Mouse (Mus musculus): ENCODE measurements around the gene Dscaml1. TPM values are rescaled to one million over a fixed set of nuclear protein-coding genes. Genes with fewer than 3 reads are reported as not detected.

Gene Dscaml1
- polyA plus RNA-seq, 1 experiment from 2014 or later = 2.3 TPM

- Histone ChIP-seq H3K9me3 (no peaks in the 10 kb centered on the region), H3K4me3 (no peak overlapping the region), H3K27me3 (no peaks in the 10 kb centered on the region), H3K36me3 (no peaks in the 10 kb centered on the region), H3K4me1 (peaks cover 18% of the 10 kb centered on the region), H3K9ac (replicated peaks) (no peak overlapping the region), H3K4me2 (replicated peaks) (no peak overlapping the region), H3K27ac (replicated peaks) (peak overlapping the region; percentile 49; the same call in 1 of the 2 replicates)
- 44% methylated on average over 6 of the region's 6 CpGs for WGBS
- ATAC-seq (ENCODE audit: low FRiP score, low read depth) = peak; percentile 85
These were observed 199.5 kb downstream of the Dscaml1 start for GRCm38 (mm10) chr9:45625889-45626446.

DNA sequence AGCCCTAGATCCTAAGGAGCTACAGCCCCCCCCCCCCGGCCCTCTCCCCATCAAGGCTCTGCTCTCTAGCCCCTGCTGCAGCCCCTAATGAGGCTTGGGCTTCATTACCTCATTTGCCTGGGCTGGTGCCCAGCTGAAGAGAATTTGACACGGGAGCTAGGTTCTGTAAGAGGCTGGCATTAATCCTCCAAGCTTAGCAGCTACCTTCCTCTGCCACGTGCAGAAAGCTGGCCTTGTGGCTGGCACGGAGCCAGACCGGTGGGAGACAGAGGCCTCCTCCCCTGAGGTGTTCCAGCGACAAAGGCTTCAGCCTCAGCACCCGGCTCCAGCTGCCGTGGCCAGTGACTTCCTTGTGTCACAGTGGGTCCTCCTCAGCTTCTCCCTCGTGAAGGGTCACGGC, 206.1 kb downstream of the Dscaml1 start:
- H3K36me3 ChIP-seq = no peaks in the 10 kb centered on the region
- no peak overlapping the region for H3K9ac ChIP-seq (replicated peaks)
- peaks cover 37% of the 10 kb centered on the region for H3K4me1 ChIP-seq
- no peaks in the 10 kb centered on the region for H3K9me3 ChIP-seq
- no peak overlapping the region for H3K4me2 ChIP-seq (replicated peaks)
- WGBS = 40% methylated on average over 10 of the region's 10 CpGs
- peaks cover 4% of the 10 kb centered on the region; the same call in 1 of the 2 replicates for H3K27me3 ChIP-seq
- peak overlapping the region; percentile 76 for H3K27ac ChIP-seq (replicated peaks)
- ATAC-seq (ENCODE audit: low FRiP score, low read depth) = peak; percentile 56; the same call in 1 of the 2 replicates
- no peak overlapping the region for H3K4me3 ChIP-seq

GRCm38 (mm10) chr9:45633036-45633435, 206.6 kb downstream of the Dscaml1 start:
- WGBS = 60% methylated on average over 2 of the region's 2 CpGs
- H3K4me1 ChIP-seq = peaks cover 37% of the 10 kb centered on the region
- H3K9me3 ChIP-seq = no peaks in the 10 kb centered on the region
- H3K36me3 ChIP-seq = no peaks in the 10 kb centered on the region
- H3K4me2 ChIP-seq (replicated peaks) = no peak overlapping the region
- H3K4me3 ChIP-seq = no peak overlapping the region
- peaks cover 4% of the 10 kb centered on the region; the same call in 1 of the 2 replicates for H3K27me3 ChIP-seq
- ATAC-seq (ENCODE audit: low FRiP score, low read depth) = no peak
- H3K27ac ChIP-seq (replicated peaks) = peak overlapping the region; percentile 76
- H3K9ac ChIP-seq (replicated peaks) = no peak overlapping the region

- ATAC-seq (ENCODE audit: low FRiP score, low read depth) = no peak
- 64% methylated on average over 4 of the region's 4 CpGs for WGBS
- Histone ChIP-seq H3K4me1 (peaks cover 41% of the 10 kb centered on the region), H3K4me2 (replicated peaks) (no peak overlapping the region), H3K27me3 (peaks cover 4% of the 10 kb centered on the region; the same call in 1 of the 2 replicates), H3K9me3 (no peaks in the 10 kb centered on the region), H3K9ac (replicated peaks) (no peak overlapping the region), H3K36me3 (no peaks in the 10 kb centered on the region), H3K4me3 (no peak overlapping the region), H3K27ac (replicated peaks) (0 out of 2 replicates have a peak overlapping the region, but pooled peaks have one; percentile 3)
These were observed 208.6 kb downstream of the Dscaml1 start for GRCm38 (mm10) chr9:45634978-45635377.

DNA sequence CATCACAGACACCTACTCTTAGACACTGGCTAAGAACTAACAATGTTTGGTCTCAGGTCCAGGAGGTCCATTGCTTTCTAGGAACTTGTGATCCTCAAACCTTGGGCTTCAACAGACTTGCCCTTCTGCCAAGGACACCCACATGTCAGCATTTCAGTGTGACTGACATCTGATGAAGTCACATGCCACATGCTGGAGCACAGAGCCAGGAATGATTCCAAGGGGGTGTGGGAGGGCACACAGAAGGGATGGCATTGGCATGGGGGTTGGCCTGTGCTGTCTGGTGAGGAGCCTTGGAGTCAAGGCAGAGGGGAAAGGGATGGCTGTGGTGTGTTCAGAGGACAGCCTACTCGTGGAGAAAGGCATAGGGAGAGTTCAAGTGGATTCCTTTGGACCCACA, 210.9 kb downstream of the Dscaml1 start:
- no peaks in the 10 kb centered on the region for H3K36me3 ChIP-seq
- H3K4me3 ChIP-seq = no peak overlapping the region
- no peak overlapping the region for H3K4me2 ChIP-seq (replicated peaks)
- H3K4me1 ChIP-seq = peaks cover 33% of the 10 kb centered on the region
- H3K27me3 ChIP-seq = peaks cover 14% of the 10 kb centered on the region; the same call in 1 of the 2 replicates
- no peak overlapping the region for H3K27ac ChIP-seq (replicated peaks)
- WGBS = 62% methylated on average over 1 of the region's 1 CpGs
- ATAC-seq (ENCODE audit: low FRiP score, low read depth) = no peak
- no peak overlapping the region for H3K9ac ChIP-seq (replicated peaks)
- H3K9me3 ChIP-seq = no peaks in the 10 kb centered on the region

DNA sequence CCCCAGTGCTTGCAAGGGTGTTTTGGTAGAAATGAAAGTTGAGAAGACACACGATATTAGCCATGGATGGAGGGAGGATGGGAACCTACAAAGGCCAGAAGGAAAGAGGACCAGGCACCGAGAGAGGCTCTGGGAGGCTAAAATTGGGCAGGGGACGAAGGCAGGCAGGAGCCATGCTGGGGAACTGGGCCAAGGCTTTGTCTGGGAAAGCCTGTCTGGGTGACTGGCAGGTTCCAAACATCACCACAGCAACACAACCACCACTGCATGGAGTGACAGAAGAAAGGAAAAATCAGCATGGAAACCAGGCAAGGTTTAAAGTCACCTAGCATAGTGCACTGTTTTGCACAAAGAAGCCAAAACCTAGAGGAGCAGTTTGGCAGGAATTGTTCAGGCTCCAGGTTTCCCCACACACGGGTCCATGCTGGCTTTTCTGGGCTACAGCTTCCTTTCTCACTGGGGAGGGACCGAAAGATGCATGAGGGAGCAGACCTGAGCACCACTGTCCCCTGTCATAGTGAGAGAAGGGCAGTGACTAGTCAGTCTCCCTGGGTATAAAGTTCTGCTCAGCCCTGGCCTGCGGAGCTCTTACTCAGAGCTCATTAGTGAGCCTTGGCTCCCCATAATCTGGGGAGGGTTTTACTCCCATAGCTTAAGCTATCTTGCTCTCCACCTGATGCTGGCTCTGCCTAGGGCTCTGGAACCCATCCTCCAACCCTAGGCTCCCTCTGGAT, 211.9 kb downstream of the Dscaml1 start:
- H3K36me3 ChIP-seq = no peaks in the 10 kb centered on the region
- no peak for ATAC-seq (ENCODE audit: low FRiP score, low read depth)
- H3K27ac ChIP-seq (replicated peaks) = no peak overlapping the region
- no peaks in the 10 kb centered on the region for H3K9me3 ChIP-seq
- H3K27me3 ChIP-seq = peaks cover 18% of the 10 kb centered on the region; the same call in 1 of the 2 replicates
- WGBS = 71% methylated on average over 6 of the region's 6 CpGs
- no peak overlapping the region for H3K4me2 ChIP-seq (replicated peaks)
- H3K4me3 ChIP-seq = no peak overlapping the region
- H3K9ac ChIP-seq (replicated peaks) = no peak overlapping the region
- H3K4me1 ChIP-seq = peaks cover 23% of the 10 kb centered on the region

DNA sequence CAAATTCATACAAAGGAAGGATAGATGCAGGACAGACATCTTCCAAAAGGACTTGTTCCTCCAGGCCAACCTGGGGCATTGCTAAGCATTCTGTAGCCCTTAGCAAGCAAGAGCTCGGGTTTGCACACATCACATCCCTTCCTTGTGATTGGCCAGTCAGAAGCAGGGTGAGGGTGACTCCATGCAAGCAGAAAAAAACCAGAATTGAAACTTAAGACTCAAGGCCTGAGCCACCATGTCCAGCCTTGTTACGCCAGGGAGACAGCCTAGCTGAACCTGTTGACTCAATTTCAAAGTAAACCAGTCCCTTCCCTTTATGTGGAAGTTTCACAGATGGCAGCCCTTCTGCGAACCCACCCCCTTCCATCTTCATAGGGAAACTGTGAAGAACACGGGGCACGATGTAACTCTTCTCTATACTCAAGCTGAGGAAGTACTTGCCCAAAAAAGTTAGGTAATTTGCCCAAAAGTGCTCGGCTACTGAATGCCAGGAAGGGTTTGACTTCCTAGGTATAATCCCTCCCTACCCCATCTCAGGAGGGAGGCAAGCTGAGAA, 218.5 kb downstream of the Dscaml1 start:
- 66% methylated on average over 6 of the region's 6 CpGs for WGBS
- Histone ChIP-seq H3K27ac (replicated peaks) (peak overlapping the region; percentile 70), H3K4me2 (replicated peaks) (no peak overlapping the region), H3K4me1 (peaks cover 20% of the 10 kb centered on the region), H3K27me3 (peaks cover 30% of the 10 kb centered on the region), H3K4me3 (no peak overlapping the region), H3K9me3 (0 out of 2 replicates have a peak, but pooled peaks cover 6% of the 10 kb centered on the region), H3K9ac (replicated peaks) (no peak overlapping the region), H3K36me3 (no peaks in the 10 kb centered on the region)
- no peak for ATAC-seq (ENCODE audit: low FRiP score, low read depth)

DNA sequence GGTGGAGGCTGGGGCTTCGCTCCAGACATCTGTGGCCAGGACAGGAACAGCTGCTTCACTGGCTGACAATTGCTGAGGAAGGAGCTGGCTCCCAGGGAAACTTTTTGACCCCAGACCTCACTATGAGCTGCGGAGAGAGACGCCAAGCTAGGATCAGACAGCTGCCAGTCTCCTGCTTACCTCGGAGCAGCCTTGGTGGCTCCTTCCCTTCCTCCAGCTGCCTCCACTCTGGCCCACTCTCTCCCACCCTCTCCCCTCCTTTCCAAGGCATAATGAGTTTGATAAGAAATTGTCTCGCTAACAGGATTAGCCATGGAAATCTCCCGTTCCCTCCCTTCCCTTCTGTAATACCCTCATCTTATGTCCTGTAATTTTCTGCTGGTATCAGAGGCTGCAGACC, 219.1 kb downstream of the Dscaml1 start:
- H3K4me3 ChIP-seq = no peak overlapping the region
- peak overlapping the region; percentile 70 for H3K27ac ChIP-seq (replicated peaks)
- 16% methylated on average over 6 of the region's 6 CpGs for WGBS
- H3K4me2 ChIP-seq (replicated peaks) = no peak overlapping the region
- H3K36me3 ChIP-seq = no peaks in the 10 kb centered on the region
- H3K4me1 ChIP-seq = peaks cover 26% of the 10 kb centered on the region
- peak; percentile 74 for ATAC-seq (ENCODE audit: low FRiP score, low read depth)
- 0 out of 2 replicates have a peak, but pooled peaks cover 6% of the 10 kb centered on the region for H3K9me3 ChIP-seq
- H3K27me3 ChIP-seq = peaks cover 26% of the 10 kb centered on the region
- H3K9ac ChIP-seq (replicated peaks) = no peak overlapping the region

DNA sequence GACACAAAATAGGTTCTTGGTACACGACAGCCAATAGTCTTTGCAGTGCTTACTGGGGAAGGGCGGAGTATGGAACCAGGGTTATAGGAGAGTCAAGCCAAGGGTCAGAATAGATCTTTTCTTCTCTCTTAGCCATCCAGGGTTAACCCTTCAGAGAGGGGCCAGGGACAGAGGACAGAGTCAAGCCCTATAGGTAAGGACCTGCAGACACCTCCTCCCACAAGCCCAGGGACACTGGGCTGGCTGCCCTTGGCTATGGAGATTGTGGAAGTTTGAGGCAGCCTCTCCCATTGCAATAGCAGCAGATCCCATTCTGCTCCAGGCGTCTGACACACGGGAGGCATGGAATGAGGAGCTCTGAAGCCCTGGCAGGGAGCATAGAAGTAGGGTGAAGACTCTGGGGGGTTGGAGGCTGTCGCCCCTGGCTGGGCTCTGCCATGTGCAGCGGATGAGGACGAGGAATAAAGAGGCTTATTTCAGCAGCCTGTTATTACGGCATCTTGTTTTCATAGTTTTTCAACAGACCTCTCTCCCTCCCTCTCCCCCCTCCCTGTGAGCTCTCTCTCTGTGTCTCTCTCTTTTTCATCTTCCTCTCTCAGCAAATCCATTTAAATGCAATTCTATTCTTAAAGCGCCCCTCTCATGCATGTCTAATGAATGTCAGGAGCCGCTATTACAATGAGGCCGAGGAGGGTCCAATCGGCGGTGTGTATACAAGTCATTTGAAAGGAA, 224.8 kb downstream of the Dscaml1 start:
- Histone ChIP-seq H3K9me3 (0 out of 2 replicates have a peak, but pooled peaks cover 6% of the 10 kb centered on the region), H3K27me3 (peaks cover 11% of the 10 kb centered on the region; the same call in 1 of the 2 replicates), H3K4me2 (replicated peaks) (peak overlapping the region; percentile 38), H3K4me3 (no peak overlapping the region), H3K27ac (replicated peaks) (peak overlapping the region; percentile 88), H3K9ac (replicated peaks) (peak overlapping the region; percentile 21; the same call in 1 of the 2 replicates), H3K4me1 (peaks cover 50% of the 10 kb centered on the region), H3K36me3 (no peaks in the 10 kb centered on the region)
- 20% methylated on average over 13 of the region's 13 CpGs for WGBS
- ATAC-seq (ENCODE audit: low FRiP score, low read depth) = peak; percentile 71

DNA sequence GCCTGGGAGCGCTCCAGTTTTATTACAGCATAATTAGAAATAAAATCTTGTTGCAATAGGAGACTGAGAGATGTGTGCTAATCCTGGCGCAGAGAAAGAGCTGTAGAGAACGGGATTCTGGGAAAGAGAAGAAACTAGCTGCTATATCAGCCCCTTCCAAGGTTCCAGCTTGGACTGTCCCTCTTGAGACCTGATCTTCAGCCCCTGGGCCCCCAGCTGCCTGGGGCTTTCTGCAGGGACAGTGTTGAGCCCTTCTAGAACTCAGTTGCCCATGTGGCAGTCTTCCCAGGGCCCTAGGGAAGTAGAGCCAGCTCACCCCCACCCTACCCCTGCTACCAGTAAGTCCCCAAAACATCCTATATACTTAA, 225.4 kb downstream of the Dscaml1 start:
- Histone ChIP-seq H3K4me3 (no peak overlapping the region), H3K4me1 (peaks cover 55% of the 10 kb centered on the region)

GRCm38 (mm10) chr9:45657172-45658062, 231.0 kb downstream of the Dscaml1 start:
- peak; percentile 92 for ATAC-seq (ENCODE audit: low FRiP score, low read depth)
- Histone ChIP-seq H3K9ac (replicated peaks) (peak overlapping the region; percentile 43; the same call in 1 of the 2 replicates), H3K27me3 (no peaks in the 10 kb centered on the region; the same call in 1 of the 2 replicates), H3K9me3 (no peaks in the 10 kb centered on the region), H3K4me3 (no peak overlapping the region), H3K4me1 (peaks cover 47% of the 10 kb centered on the region), H3K4me2 (replicated peaks) (peak overlapping the region; percentile 29), H3K27ac (replicated peaks) (peak overlapping the region; percentile 96), H3K36me3 (no peaks in the 10 kb centered on the region)
- 2% methylated on average over 9 of the region's 9 CpGs for WGBS

More for the DNA sequence above, 225.4 kb downstream of the Dscaml1 start:
- H3K9ac ChIP-seq (replicated peaks) = peak overlapping the region; percentile 21; the same call in 1 of the 2 replicates
- H3K9me3 ChIP-seq = 0 out of 2 replicates have a peak, but pooled peaks cover 3% of the 10 kb centered on the region
- 15% methylated on average over 3 of the region's 3 CpGs for WGBS
- peak overlapping the region; percentile 38 for H3K4me2 ChIP-seq (replicated peaks)
- H3K36me3 ChIP-seq = no peaks in the 10 kb centered on the region
- peak overlapping the region; percentile 88 for H3K27ac ChIP-seq (replicated peaks)
- peak; percentile 55 for ATAC-seq (ENCODE audit: low FRiP score, low read depth)
- H3K27me3 ChIP-seq = peaks cover 11% of the 10 kb centered on the region; the same call in 1 of the 2 replicates
